Comparison of ENCODE assay signal across 1 mouse cellular context in genomic region chr4:152185510-152186204, GRCm38 (mm10).
TF ChIP-seq lines count a peak whose summit lies in the region.

No protein-coding gene starts in this region.

TF ChIP-seq in MEL, 35 proteins besides CTCF, POLR2A, EP300 and RAD21 (continued from another document):
- TF ChIP-seq NRF1 (IDR thresholded peaks at IDR 0.05; ENCODE audit: insufficient read depth, low read depth, low read length, poor library complexity, severe bottlenecking) = 0 out of 2 replicates have a peak, but pooled peaks have one; percentile 4
- TF ChIP-seq MXI1 (IDR thresholded peaks at IDR 0.05; ENCODE audit: low read depth, low read length) = peak; percentile 16; the same call in 1 of the 2 replicates
- TF ChIP-seq NELFE (IDR thresholded peaks at IDR 0.05; ENCODE audit: low read depth, low read length) = no peak
- TF ChIP-seq RCOR1 (IDR thresholded peaks at IDR 0.05; ENCODE audit: low read depth, low read length) = no peak
- no peak for TF ChIP-seq MYC (IDR thresholded peaks at IDR 0.05; ENCODE audit: low read depth, low read length)
- TF ChIP-seq ZNF384 (IDR thresholded peaks at IDR 0.05; ENCODE audit: low read depth, low read length) = no peak
- TF ChIP-seq BHLHE40 (IDR thresholded peaks at IDR 0.05; ENCODE audit: borderline replicate concordance, low read depth, low read length) = no peak
- no peak for TF ChIP-seq ZMIZ1 (IDR thresholded peaks at IDR 0.05; ENCODE audit: low read depth, low read length)
- no peak for TF ChIP-seq SMC3 (IDR thresholded peaks at IDR 0.05; ENCODE audit: low read depth, low read length)
- no peak for TF ChIP-seq SIN3A (IDR thresholded peaks at IDR 0.05; ENCODE audit: low read length)
- no peak for TF ChIP-seq POLR2AphosphoS5 (IDR thresholded peaks at IDR 0.05; ENCODE audit: borderline replicate concordance, low read depth, low read length)
